Mouse (Mus musculus) heart, embryonic 10.5 days (tissue): ENCODE data around the gene B2m. TPM values are rescaled to one million over a fixed set of nuclear protein-coding genes. Genes with fewer than 3 reads are reported as not detected.
A peak's percentile ranks its signal among the peaks of the same experiment; 100 is the strongest.

Experiments used
- DNase-seq: peaks from one replicate; pipeline ENCODE4 v3.0.0-alpha.2; 2017; ENCODE audit warnings: low spot score
- H3K27ac ChIP-seq: fragments of 300-500 bp; sonication (generic); 2 replicates; pipeline ENCODE4 v1.5.1; 2016; ENCODE audit warnings: mild to moderate bottlenecking
- H3K27me3 ChIP-seq: fragments of 300-500 bp; sonication (generic); 2 replicates; pipeline ENCODE4 v1.6.1; 2016; ENCODE audit warnings: mild to moderate bottlenecking; ENCODE audit not compliant: poor library complexity, insufficient read depth, severe bottlenecking
- H3K36me3 ChIP-seq: fragments of 300-500 bp; sonication (generic); 2 replicates; pipeline ENCODE4 v1.6.1; 2016; ENCODE audit warnings: mild to moderate bottlenecking, moderate library complexity
- H3K4me1 ChIP-seq: fragments of 300-500 bp; sonication (generic); 2 replicates; pipeline ENCODE4 v1.6.1; 2016; ENCODE audit warnings: mild to moderate bottlenecking
- H3K4me3 ChIP-seq: fragments of 300-500 bp; sonication (generic); 2 replicates; pipeline ENCODE4 v1.5.1; 2016; ENCODE audit warnings: mild to moderate bottlenecking, moderate library complexity
- H3K9me3 ChIP-seq: fragments of 300-500 bp; sonication (generic); 2 replicates; pipeline ENCODE4 v1.6.1; 2016; ENCODE audit warnings: mild to moderate bottlenecking, moderate library complexity
- WGBS: fragments of 180-500 bp; shearing (Covaris S2); methylation state at CpG from one replicate; pipeline ENCODE4 v1.1.7; 2016; 5-methylcytosine and 5-hydroxymethylcytosine counted together
- polyA plus RNA-seq: library from polyadenylated mRNA; unstranded; fragments of >200 nt; fragmentation: Nextera tagmentation; extraction: Ambion mirVana; gene quantifications from 2 replicates; pipeline ENCODE4 v1.2.1, GENCODE M21; 2016

Gene B2m
- polyA plus RNA-seq, 1 experiment from 2014 or later, result 143 TPM

DNA sequence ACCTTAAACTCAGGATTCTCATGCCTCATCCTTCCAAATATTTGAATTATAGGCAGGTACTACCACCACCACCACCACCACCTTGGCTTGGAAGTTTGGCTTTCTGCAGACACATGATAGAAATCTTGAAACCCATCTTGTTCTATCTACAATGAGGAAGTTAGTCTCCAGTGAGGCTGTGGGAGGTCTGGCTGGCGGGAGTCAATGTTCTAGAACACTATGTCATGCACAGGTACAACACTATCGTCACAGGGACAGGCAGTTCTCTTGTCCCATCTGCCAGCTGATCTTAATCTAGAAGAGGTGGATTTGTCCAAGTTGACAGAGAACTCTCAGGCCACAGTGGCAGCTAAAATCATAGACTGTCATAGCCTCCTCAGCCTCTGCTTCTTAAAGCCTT is 14.9 kb upstream of the B2m start:
- Histone ChIP-seq H3K36me3 (no peaks in the 10 kb centered on the region), H3K27me3 (peaks cover 8% of the 10 kb centered on the region; the same call in 1 of the 2 replicates), H3K27ac (no peak overlapping the region), H3K4me1 (peaks cover 4% of the 10 kb centered on the region), H3K9me3 (no peaks in the 10 kb centered on the region), H3K4me3 (no peak overlapping the region)
- DNase-seq, result no peak
- WGBS, result 77% methylated on average over 2 of the region's 2 CpGs

DNA sequence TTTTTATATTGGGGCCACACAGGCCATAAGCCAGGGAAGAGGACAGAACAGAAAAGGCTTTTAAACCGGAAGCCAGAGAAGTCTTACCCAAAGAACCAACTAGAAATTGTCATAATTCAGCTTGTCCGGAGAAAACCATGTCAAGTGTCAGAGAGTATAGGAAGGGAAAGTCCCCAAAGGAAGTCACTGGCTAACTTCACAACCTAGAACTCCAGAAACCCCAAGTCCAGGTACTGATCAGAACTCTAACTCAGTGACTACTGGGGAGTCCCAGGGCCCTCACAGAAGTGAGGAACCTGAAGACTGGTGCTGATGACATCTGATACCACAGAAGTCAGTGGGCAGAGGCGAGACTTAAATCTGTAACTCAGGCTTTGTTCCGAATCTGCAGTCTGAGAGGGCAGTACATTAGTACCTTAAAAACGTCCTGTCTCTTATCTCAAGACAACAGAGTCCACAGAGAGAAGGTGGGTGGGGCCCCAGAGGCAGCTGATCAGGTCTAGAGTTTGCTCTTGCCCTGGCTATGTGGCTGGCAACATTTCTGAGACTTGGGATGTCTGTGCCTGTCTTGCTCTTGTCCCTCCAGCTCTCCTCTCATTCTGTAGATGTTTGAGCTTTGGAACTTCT is 9.5 kb upstream of the B2m start:
- no peak overlapping the region for H3K4me3 ChIP-seq
- H3K36me3 ChIP-seq, result no peaks in the 10 kb centered on the region
- H3K27ac ChIP-seq, result no peak overlapping the region
- DNase-seq, result peak; percentile 81
- no peaks in the 10 kb centered on the region for H3K9me3 ChIP-seq
- peaks cover 7% of the 10 kb centered on the region for H3K4me1 ChIP-seq
- 51% methylated on average over 5 of the region's 5 CpGs for WGBS
- H3K27me3 ChIP-seq, result no peaks in the 10 kb centered on the region

DNA sequence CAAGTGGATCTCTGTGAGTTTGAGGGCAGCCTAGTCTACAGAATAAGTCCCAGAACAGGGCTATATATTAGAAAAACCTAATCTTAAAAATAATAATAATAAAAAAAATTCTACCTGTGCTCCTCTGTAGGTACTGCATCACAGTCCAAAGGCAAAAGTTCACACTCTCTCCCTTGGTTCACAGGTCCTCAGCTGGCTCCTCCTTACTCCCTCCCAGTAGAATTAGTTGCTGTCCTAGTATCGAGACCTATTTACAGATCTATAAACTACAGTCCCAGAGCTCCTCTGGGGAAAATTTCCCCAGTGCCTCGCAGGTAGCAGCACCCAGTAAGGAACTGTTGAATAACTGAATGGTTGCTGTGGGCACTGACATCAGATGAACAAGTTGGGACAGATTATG is 6.7 kb upstream of the B2m start:
- 77% methylated on average over 2 of the region's 2 CpGs for WGBS
- H3K27ac ChIP-seq, result no peak overlapping the region
- no peaks in the 10 kb centered on the region for H3K9me3 ChIP-seq
- no peak for DNase-seq
- no peaks in the 10 kb centered on the region for H3K27me3 ChIP-seq
- peaks cover 7% of the 10 kb centered on the region for H3K4me1 ChIP-seq
- H3K36me3 ChIP-seq, result no peaks in the 10 kb centered on the region
- H3K4me3 ChIP-seq, result no peak overlapping the region

DNA sequence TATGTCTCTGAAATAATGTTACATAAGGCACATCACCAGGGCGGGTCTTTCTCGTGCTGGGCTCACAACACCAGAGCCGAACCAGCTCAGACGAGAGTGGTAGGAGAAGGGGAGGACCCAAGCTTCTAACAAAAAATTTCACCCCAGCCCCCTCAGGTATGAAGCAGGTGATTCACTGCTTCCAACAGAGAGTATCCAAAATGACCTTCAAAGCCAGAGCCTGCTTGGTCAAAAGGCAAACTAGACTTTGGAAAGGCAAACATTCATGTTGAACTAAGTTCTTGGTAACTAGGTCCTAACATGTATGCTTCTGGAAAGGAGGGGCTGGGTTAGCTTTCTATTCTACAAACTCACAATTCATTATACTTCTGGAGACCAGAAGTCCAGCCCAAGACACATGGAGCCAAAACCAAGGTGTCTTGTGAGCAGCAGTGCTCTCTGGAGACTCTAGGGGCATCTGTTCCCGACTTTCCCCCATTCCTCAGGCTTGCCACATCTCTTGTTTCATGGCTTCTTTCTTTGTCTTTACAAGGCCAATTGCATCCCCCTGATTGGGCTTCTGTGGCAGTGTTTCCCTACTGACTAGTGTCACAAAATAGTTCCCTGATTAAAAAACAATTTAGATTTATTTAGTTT is 6.0 kb upstream of the B2m start:
- H3K27ac ChIP-seq, result no peak overlapping the region
- WGBS, result 68% methylated on average over 5 of the region's 5 CpGs
- no peaks in the 10 kb centered on the region for H3K36me3 ChIP-seq
- no peak overlapping the region for H3K4me3 ChIP-seq
- H3K4me1 ChIP-seq, result peaks cover 7% of the 10 kb centered on the region
- H3K9me3 ChIP-seq, result no peaks in the 10 kb centered on the region
- H3K27me3 ChIP-seq, result no peaks in the 10 kb centered on the region
- DNase-seq, result no peak

DNA sequence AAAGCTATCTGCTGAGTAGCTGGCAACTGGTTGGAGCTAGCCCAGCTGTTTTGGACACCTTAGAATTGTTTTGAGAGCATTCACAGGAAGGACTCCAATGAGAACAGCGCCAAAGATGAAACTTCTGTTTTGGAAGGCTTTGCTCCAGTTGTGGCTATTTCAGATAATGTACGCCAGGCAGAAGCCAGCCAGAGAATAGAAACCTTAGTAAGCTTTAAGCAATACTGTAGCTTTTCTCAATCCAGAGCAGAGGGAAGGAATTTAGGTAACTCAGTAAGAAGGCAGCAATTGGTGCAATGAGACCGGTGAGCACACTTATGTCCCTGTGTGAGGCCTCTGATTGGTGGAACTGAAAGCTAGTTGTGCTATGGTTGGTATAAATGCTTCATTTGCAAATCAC is 4.4 kb upstream of the B2m start:
- H3K4me3 ChIP-seq, result no peak overlapping the region
- no peaks in the 10 kb centered on the region for H3K36me3 ChIP-seq
- WGBS, result 84% methylated on average over 3 of the region's 3 CpGs
- peaks cover 10% of the 10 kb centered on the region for H3K4me1 ChIP-seq
- no peak for DNase-seq
- H3K27me3 ChIP-seq, result no peaks in the 10 kb centered on the region
- H3K9me3 ChIP-seq, result no peaks in the 10 kb centered on the region
- no peak overlapping the region for H3K27ac ChIP-seq

DNA sequence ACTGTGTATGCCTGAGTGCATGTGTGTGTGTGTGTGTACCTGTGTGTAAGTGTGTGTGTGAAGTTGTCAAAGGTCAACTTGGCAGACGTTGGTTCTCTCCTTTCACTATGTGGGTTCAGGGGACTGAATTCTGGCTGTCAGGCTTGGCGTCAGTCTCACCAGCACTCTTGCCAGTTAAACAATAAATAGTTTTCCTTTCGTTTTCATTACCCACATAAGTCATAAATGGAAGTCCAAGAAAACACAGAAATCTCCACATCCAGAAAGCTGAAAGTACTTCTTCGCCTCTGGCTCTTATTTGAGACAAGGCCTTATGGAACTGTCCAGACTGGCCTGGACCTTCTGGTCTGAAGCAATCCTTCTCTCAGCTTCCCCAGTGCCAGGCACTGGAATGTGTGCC is 1.7 kb upstream of the B2m start:
- H3K4me3 ChIP-seq, result no peak overlapping the region
- 73% methylated on average over 4 of the region's 4 CpGs for WGBS

DNA sequence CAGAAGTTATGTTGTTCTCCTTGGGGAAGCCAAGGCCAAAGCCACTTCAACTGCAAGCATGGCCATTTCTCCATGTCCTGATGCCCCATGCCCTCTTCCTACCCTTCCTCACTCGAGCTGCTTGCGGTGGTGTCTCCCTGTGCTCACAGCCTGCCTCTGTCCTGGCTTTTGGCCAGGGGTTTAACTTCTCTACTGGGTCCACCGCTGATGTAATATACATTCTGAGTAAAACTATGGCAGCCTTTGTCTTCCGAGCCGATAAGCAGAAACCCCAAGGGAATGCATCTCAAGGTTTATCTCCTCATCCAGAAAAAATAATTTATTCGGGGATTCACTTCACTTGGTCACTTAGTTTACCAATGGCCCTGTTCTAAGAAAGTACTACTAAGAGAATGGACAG is 799 bp upstream of the B2m start:
- H3K4me1 ChIP-seq, result peaks cover 10% of the 10 kb centered on the region
- peak overlapping the region; percentile 84; the same call in 1 of the 2 replicates for H3K27ac ChIP-seq
- no peaks in the 10 kb centered on the region for H3K9me3 ChIP-seq

More for the DNA sequence above, 1.7 kb upstream of the B2m start:
- Histone ChIP-seq H3K27me3 (no peaks in the 10 kb centered on the region), H3K4me1 (peaks cover 10% of the 10 kb centered on the region), H3K27ac (no peak overlapping the region), H3K9me3 (no peaks in the 10 kb centered on the region), H3K36me3 (no peaks in the 10 kb centered on the region)
- no peak for DNase-seq

DNA sequence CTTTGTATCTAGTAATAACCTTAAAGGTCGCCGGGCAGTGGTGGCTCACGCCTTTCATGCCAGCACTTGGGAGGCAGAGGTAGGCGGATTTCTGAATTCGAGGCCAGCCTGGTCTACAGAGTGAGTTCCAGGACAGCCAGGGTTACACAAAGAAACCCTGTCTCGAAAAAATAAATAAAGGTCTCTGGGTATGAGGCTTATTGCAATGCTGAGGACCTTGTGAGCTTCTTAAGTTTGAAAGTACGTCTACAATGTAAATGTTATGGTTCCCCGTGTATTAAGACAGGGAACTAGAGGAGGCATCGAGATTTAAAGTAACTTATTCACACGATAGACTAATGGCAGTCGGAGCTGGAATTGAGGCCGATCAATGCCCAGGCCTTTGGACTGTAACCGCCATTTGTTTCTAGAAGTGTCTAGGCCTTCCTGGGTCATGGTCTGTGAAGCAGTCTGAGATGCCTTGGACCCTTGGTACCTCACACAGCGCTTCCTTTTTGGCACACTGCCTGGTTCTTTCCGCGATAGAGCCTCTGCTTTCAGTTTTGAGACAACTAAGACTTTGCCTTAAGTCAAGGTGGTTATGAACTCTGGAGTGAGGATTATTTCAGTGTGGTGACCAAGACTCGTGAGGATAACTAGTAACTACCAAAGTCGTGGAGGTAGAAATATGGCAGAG is 894 bp downstream of the B2m start:
- DNase-seq, result no peak
- H3K27me3 ChIP-seq, result no peaks in the 10 kb centered on the region
- H3K4me3 ChIP-seq, result peak overlapping the region; percentile 72
- 34% methylated on average over 18 of the region's 18 CpGs for WGBS
- H3K36me3 ChIP-seq, result peaks cover 9% of the 10 kb centered on the region
- no peaks in the 10 kb centered on the region for H3K9me3 ChIP-seq
- H3K27ac ChIP-seq, result peak overlapping the region; percentile 84
- peaks cover 10% of the 10 kb centered on the region for H3K4me1 ChIP-seq

More for the DNA sequence above, 799 bp upstream of the B2m start:
- no peak for DNase-seq
- no peak overlapping the region for H3K4me3 ChIP-seq
- H3K36me3 ChIP-seq, result peaks cover 6% of the 10 kb centered on the region
- H3K27me3 ChIP-seq, result no peaks in the 10 kb centered on the region
- WGBS, result 63% methylated on average over 6 of the region's 6 CpGs

DNA sequence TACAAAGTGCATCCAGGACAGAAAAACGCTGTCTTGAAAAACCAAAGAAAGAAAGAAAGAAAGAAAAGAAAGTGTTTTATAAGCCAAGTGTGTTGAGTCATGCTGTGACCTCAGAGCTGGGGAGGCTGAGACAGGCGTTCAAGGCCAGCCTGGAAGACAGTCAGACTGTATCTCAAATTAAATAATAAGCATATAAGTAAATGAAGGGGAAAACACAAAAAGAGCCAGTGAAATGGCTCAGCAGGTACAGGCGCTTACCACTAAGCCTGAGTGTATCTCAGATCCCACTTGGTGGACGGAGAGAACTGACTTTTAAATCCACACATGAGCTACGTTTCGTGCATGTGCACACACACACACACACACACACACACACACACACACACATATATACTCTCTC is 1.8 kb downstream of the B2m start:
- DNase-seq, result no peak
- H3K27me3 ChIP-seq, result no peaks in the 10 kb centered on the region
- H3K27ac ChIP-seq, result no peak overlapping the region
- H3K4me3 ChIP-seq, result no peak overlapping the region
- no peaks in the 10 kb centered on the region for H3K9me3 ChIP-seq
- peaks cover 11% of the 10 kb centered on the region for H3K36me3 ChIP-seq
- peaks cover 10% of the 10 kb centered on the region for H3K4me1 ChIP-seq
- 81% methylated on average over 6 of the region's 6 CpGs for WGBS

DNA sequence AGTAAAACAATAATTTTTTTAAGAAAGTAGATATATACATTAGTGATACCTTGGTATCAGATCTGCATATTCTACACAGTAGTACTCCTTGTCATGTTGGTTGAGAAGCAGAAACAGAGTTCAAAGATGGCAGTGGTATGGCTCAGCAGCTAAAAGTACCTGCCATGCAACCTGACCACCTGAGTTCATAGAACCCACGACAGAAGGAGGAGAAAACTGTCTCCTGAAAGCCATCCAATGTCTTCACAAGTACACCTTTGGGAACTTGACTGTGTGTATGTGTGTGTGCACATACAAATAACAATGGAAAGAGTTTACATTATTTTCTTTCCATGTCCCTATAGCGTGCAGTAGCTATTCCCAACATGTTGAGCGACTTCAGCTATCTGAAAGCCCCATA is 2.2 kb downstream of the B2m start:
- DNase-seq, result no peak
- Histone ChIP-seq H3K36me3 (peaks cover 15% of the 10 kb centered on the region), H3K27ac (no peak overlapping the region), H3K9me3 (no peaks in the 10 kb centered on the region), H3K27me3 (no peaks in the 10 kb centered on the region), H3K4me1 (peaks cover 10% of the 10 kb centered on the region), H3K4me3 (no peak overlapping the region)
- WGBS, result 76% methylated on average over 3 of the region's 3 CpGs

DNA sequence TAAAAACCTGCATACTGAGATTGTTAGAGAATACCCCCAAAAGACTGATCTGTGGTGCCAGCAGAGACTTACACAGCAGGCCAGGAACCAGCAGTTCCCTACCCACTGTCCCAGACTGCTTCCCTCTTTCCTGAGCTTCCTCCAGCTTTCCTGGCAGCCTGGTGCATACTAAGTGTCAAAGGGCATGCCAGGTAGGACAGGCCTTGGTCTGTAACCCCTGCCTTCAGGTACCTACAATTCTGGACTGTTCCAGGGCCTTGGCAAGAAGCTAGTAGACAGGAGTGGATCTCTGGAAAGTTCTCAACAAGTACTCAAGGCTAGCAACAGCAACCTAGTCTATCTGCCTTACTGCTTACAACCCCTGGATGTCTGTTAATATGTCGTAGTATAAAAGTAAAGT is 3.7 kb downstream of the B2m start:
- WGBS, result 88% methylated on average over 1 of the region's 1 CpGs
- H3K36me3 ChIP-seq, result peaks cover 22% of the 10 kb centered on the region
- DNase-seq, result no peak

DNA sequence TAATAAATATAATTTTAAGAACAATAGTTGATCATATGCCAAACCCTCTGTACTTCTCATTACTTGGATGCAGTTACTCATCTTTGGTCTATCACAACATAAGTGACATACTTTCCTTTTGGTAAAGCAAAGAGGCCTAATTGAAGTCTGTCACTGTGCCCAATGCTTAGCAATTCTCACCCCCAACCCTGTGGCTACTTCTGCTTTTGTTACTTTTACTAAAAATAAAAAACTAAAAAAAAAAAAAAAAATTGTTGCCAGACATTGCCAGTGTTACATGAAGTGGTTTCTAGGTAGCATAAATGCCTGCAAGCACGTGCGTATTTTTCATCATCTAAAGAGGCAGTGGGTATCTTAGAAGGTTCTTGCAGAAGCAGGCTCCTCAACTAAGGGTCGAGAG is 5.4 kb downstream of the B2m start:
- Histone ChIP-seq H3K27ac (no peak overlapping the region), H3K27me3 (no peaks in the 10 kb centered on the region), H3K9me3 (no peaks in the 10 kb centered on the region), H3K4me1 (0 out of 2 replicates have a peak, but pooled peaks cover 3% of the 10 kb centered on the region), H3K4me3 (no peak overlapping the region), H3K36me3 (peaks cover 22% of the 10 kb centered on the region)
- no peak for DNase-seq
- 83% methylated on average over 3 of the region's 3 CpGs for WGBS

More for the DNA sequence above, 3.7 kb downstream of the B2m start:
- Histone ChIP-seq H3K4me3 (no peak overlapping the region), H3K9me3 (no peaks in the 10 kb centered on the region), H3K4me1 (peaks cover 10% of the 10 kb centered on the region), H3K27ac (no peak overlapping the region), H3K27me3 (no peaks in the 10 kb centered on the region)

DNA sequence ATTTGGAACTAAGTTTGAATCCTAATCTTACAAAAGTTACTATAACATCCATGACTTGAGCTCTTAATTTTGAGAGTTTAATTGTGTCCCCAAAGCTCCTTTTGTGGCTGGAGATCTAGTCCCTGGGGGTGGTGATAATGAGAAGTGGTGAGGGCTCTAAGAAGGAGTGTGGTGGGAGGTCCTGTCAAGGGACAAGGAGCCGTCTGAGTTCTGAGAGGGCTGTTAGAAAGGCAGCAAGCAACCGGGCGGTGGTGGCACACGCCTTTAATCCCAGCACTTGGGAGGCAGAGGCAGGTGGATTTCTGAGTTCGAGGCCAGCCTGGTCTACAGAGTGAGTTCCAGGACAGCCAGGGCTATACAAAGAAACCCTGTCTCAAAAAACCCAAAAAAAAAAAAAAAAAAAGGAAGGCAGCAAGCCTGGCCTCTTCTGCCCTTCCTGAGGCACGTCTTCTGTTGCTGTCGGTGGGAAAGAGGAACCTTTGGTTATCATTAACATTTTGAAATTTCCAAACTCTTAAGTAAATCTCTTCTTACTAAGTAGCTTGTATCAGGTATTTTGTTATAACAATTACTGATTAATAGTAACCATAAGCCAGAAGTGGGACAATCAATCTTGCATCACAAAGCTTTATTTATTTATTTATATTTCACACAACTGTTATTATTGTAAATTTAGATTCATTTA is 6.3 kb downstream of the B2m start:
- WGBS, result 76% methylated on average over 7 of the region's 7 CpGs
- Histone ChIP-seq H3K27ac (no peak overlapping the region), H3K4me1 (peaks cover 8% of the 10 kb centered on the region), H3K36me3 (peaks cover 22% of the 10 kb centered on the region), H3K27me3 (no peaks in the 10 kb centered on the region), H3K9me3 (no peaks in the 10 kb centered on the region), H3K4me3 (no peak overlapping the region)
- no peak for DNase-seq
